Mouse (Mus musculus): ENCODE measurements around the gene Scd1.
"Not testable (repeated sequence)": the region's sequence is repeated elsewhere in the genome, so short reads cannot be mapped to it uniquely, and the experiment has no call there.

Gene Scd1

GRCm38 (mm10) chr19:44396742-44397141 is 10.9 kb downstream of the Scd1 start:
- no peak for DNase-seq (ENCODE audit: low read depth)

GRCm38 (mm10) chr19:44394972-44395371 is 12.7 kb downstream of the Scd1 start:
- no peak for DNase-seq (ENCODE audit: low read depth)

GRCm38 (mm10) chr19:44393962-44394422 is 13.7 kb downstream of the Scd1 start:
- DNase-seq (ENCODE audit: low read depth) = no peak

- DNase-seq (ENCODE audit: low read depth) = no peak
Observed at GRCm38 (mm10) chr19:44392339-44393009, 15.2 kb downstream of the Scd1 start.

GRCm38 (mm10) chr19:44391856-44392255 is 15.8 kb downstream of the Scd1 start:
- DNase-seq (ENCODE audit: low read depth) = no peak

- no peak for DNase-seq (ENCODE audit: low read depth)
Observed at GRCm38 (mm10) chr19:44389507-44389906, 18.2 kb downstream of the Scd1 start.

GRCm38 (mm10) chr19:44388475-44389428 is 18.9 kb downstream of the Scd1 start:
- peak; percentile 93 for DNase-seq (ENCODE audit: low read depth)

GRCm38 (mm10) chr19:44387746-44388474 is 19.8 kb downstream of the Scd1 start:
- DNase-seq (ENCODE audit: low read depth) = no peak

GRCm38 (mm10) chr19:44387089-44387671 is 20.5 kb downstream of the Scd1 start:
- DNase-seq (ENCODE audit: low read depth) = no peak

- DNase-seq (ENCODE audit: low read depth) = no peak
Observed at GRCm38 (mm10) chr19:44385887-44386498, 21.7 kb downstream of the Scd1 start.

GRCm38 (mm10) chr19:44382682-44383321 is 24.9 kb downstream of the Scd1 start:
- DNase-seq (ENCODE audit: low read depth) = no peak

- DNase-seq (ENCODE audit: low read depth) = no peak
Observed at GRCm38 (mm10) chr19:44380065-44380464, 27.6 kb downstream of the Scd1 start.

- DNase-seq (ENCODE audit: low read depth) = no peak
Observed at GRCm38 (mm10) chr19:44379090-44379489, 28.6 kb downstream of the Scd1 start.

GRCm38 (mm10) chr19:44377629-44378375 is 29.9 kb downstream of the Scd1 start:
- no peak for DNase-seq (ENCODE audit: low read depth)

- no peak for DNase-seq (ENCODE audit: low read depth)
Observed at GRCm38 (mm10) chr19:44376511-44376951, 31.1 kb downstream of the Scd1 start.

GRCm38 (mm10) chr19:44372969-44373368 is 34.7 kb downstream of the Scd1 start:
- peak; percentile 88 for DNase-seq (ENCODE audit: low read depth)

GRCm38 (mm10) chr19:44370231-44370630 is 37.4 kb downstream of the Scd1 start:
- no peak for DNase-seq (ENCODE audit: low read depth)

GRCm38 (mm10) chr19:44369371-44369770 is 38.3 kb downstream of the Scd1 start:
- DNase-seq (ENCODE audit: low read depth) = no peak

GRCm38 (mm10) chr19:44367076-44367475 is 40.6 kb downstream of the Scd1 start:
- DNase-seq (ENCODE audit: low read depth) = not testable (repeated sequence)

- DNase-seq (ENCODE audit: low read depth) = no peak
Observed at GRCm38 (mm10) chr19:44365733-44366132, 41.9 kb downstream of the Scd1 start.

Measured in naive thymus-derived CD4-positive, alpha-beta T cell, adult 2 months (primary cell).